8 mouse cellular contexts compared by ENCODE assay signal in the genomic region with DNA sequence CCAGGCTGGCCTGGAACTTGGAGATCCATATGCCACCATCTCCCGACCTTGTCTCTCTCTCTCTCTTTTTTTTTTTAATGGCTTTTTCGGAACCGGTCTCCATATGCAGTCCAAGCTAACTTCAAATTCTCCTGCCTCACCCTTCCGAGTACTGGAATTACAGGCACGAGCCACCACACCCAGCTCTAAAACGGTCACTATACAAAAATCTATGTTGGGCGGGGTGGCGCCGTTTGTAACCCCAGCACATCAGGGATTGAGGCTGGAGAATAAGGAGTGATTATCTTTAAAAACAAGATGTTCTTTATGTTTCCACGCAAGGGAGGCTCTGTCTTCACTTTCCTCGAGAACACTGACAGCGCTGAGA. TPM values are rescaled to one million over a fixed set of nuclear protein-coding genes. Genes with fewer than 3 reads are reported as not detected.
DNase-seq lines count a peak whose midpoint lies in the region; ATAC-seq lines count a peak whose summit lies in the region.

No protein-coding gene starts in this region.

- 5% methylated on average over 12 of the region's 12 CpGs for WGBS in forebrain, embryonic 12.5 days
- WGBS in liver, embryonic 11.5 days = 6% methylated on average over 12 of the region's 12 CpGs
- WGBS in stomach, embryonic 14.5 days = 4% methylated on average over 12 of the region's 12 CpGs

- peaks cover 19% of the 10 kb centered on the region for H3K27me3 ChIP-seq in megakaryocyte, embryonic 14.5 days (replicated peaks)
- no peaks in the 10 kb centered on the region for H3K27me3 ChIP-seq in forebrain, embryonic 12.5 days
- no peaks in the 10 kb centered on the region for H3K27me3 ChIP-seq in liver, embryonic 11.5 days (replicated peaks; ENCODE audit: control insufficient read depth, insufficient read depth, low read length)
- no peaks in the 10 kb centered on the region for H3K27me3 ChIP-seq in stomach, embryonic 14.5 days (ENCODE audit: control insufficient read depth, insufficient read depth, low read length)

- DNase-seq in liver, embryonic 11.5 days (ENCODE audit: low spot score) = no peak
- no peak for DNase-seq in spleen, adult 12 weeks (ENCODE audit: low spot score)
- DNase-seq in frontal cortex, adult 2 months (ENCODE audit: extremely low spot score in 1 of 2, low spot score in 1 of 2) = no peak
- DNase-seq in adrenal gland, adult 2 months = no peak

- H3K4me2 ChIP-seq in forebrain, embryonic 12.5 days = peak overlapping the region; percentile 62
- peak overlapping the region; percentile 69 for H3K4me2 ChIP-seq in liver, embryonic 11.5 days
- H3K4me2 ChIP-seq in stomach, embryonic 14.5 days (replicated peaks; ENCODE audit: low read depth, low read length) = peak overlapping the region; percentile 63

- peaks cover 75% of the 10 kb centered on the region for H3K4me1 ChIP-seq in megakaryocyte, embryonic 14.5 days
- peaks cover 26% of the 10 kb centered on the region for H3K4me1 ChIP-seq in forebrain, embryonic 12.5 days
- H3K4me1 ChIP-seq in liver, embryonic 11.5 days (replicated peaks; ENCODE audit: control insufficient read depth, insufficient read depth, low read length) = peaks cover 14% of the 10 kb centered on the region
- H3K4me1 ChIP-seq in stomach, embryonic 14.5 days (ENCODE audit: control insufficient read depth, insufficient read depth, low read length) = peaks cover 11% of the 10 kb centered on the region; the same call in 1 of the 2 replicates

- H3K4me3 ChIP-seq in megakaryocyte, embryonic 14.5 days (replicated peaks) = peak overlapping the region; percentile 96
- peak overlapping the region; percentile 52 for H3K4me3 ChIP-seq in forebrain, embryonic 12.5 days (replicated peaks)
- peak overlapping the region; percentile 76 for H3K4me3 ChIP-seq in liver, embryonic 11.5 days (ENCODE audit: low read depth, low read length)
- H3K4me3 ChIP-seq in stomach, embryonic 14.5 days (ENCODE audit: low read depth, low read length) = peak overlapping the region; percentile 72

- no peak for ATAC-seq in megakaryocyte, adult 5-6 weeks (ENCODE audit: poor library complexity, severe bottlenecking)
- ATAC-seq in forebrain, embryonic 12.5 days (ENCODE audit: low FRiP score) = peak; percentile 0; the same call in 1 of the 2 replicates
- ATAC-seq in liver, embryonic 11.5 days (replicated peaks; ENCODE audit: low FRiP score) = no peak
- no peak for ATAC-seq in stomach, embryonic 14.5 days (ENCODE audit: insufficient number of reproducible peaks, insufficient read depth, low FRiP score, low read depth)

- H3K9me3 ChIP-seq in megakaryocyte, embryonic 14.5 days = no peaks in the 10 kb centered on the region
- H3K9me3 ChIP-seq in forebrain, embryonic 12.5 days = no peaks in the 10 kb centered on the region
- no peaks in the 10 kb centered on the region for H3K9me3 ChIP-seq in liver, embryonic 11.5 days (ENCODE audit: control insufficient read depth, low read length)
- no peaks in the 10 kb centered on the region for H3K9me3 ChIP-seq in stomach, embryonic 14.5 days (ENCODE audit: control insufficient read depth, low read depth, low read length)

- H3K36me3 ChIP-seq in megakaryocyte, embryonic 14.5 days (replicated peaks; ENCODE audit: low read length) = peaks cover 35% of the 10 kb centered on the region
- peaks cover 21% of the 10 kb centered on the region for H3K36me3 ChIP-seq in forebrain, embryonic 12.5 days (replicated peaks)
- H3K36me3 ChIP-seq in liver, embryonic 11.5 days (ENCODE audit: control insufficient read depth, insufficient read depth, low read length) = peaks cover 9% of the 10 kb centered on the region
- H3K36me3 ChIP-seq in stomach, embryonic 14.5 days (ENCODE audit: control insufficient read depth, insufficient read depth, low read length) = peaks cover 12% of the 10 kb centered on the region

- H3K9ac ChIP-seq in forebrain, embryonic 12.5 days = peak overlapping the region; percentile 65
- peak overlapping the region; percentile 81 for H3K9ac ChIP-seq in liver, embryonic 11.5 days (ENCODE audit: low read depth, low read length)
- H3K9ac ChIP-seq in stomach, embryonic 14.5 days (replicated peaks; ENCODE audit: low read depth, low read length) = peak overlapping the region; percentile 52

- H3K27ac ChIP-seq in forebrain, embryonic 12.5 days = peak overlapping the region; percentile 91
- H3K27ac ChIP-seq in liver, embryonic 11.5 days (ENCODE audit: low read depth, low read length) = peak overlapping the region; percentile 83; the same call in 1 of the 2 replicates
- peak overlapping the region; percentile 94 for H3K27ac ChIP-seq in stomach, embryonic 14.5 days (ENCODE audit: low read length)

RNA-seq across cellular contexts. Expression of a gene that starts 0.3 kb away (rescaled TPM):
- 5.6 TPM in 1 of 2 replicates, not detected in the other for polyA plus RNA-seq in megakaryocyte, embryonic 14.5 days (2012; ENCODE audit: insufficient read depth, low replicate concordance)
- 88.5 and 114 TPM in 2 replicates for total RNA-seq in megakaryocyte, adult 5-6 weeks (2015)
- total RNA-seq in megakaryocyte, adult 5-6 weeks (2017) = 80.1 and 82.8 TPM in 2 replicates
- 56.2 and 60.5 TPM in 2 replicates for polyA plus RNA-seq in forebrain, embryonic 12.5 days (2016; fragmentation: Nextera tagmentation; extraction: Ambion mirVana)
- 40.9 and 45.4 TPM in 2 replicates for polyA plus RNA-seq in liver, embryonic 11.5 days (2014; fragmentation: Nextera tagmentation; extraction: Ambion mirVana)
- 65.3 and 67.1 TPM in 2 replicates for polyA plus RNA-seq in stomach, embryonic 14.5 days (2014; fragmentation: Nextera tagmentation; extraction: Ambion mirVana)
- 8.8 and 9.0 TPM in 2 replicates for polyA plus RNA-seq in frontal cortex, adult 2 months (2012; rRNA removed)
- 1 to 10 TPM; 3.3 to 4.8 TPM for total RNA-seq in adrenal gland, adult 2 months (2021)
- polyA plus RNA-seq in adrenal gland, adult 2 months (2012; rRNA removed) = 9.3 and 11.7 TPM in 2 replicates

RNA-seq across cellular contexts. Expression of a gene that starts 4.6 kb away (rescaled TPM):
- 153 and 168 TPM in 2 replicates for polyA plus RNA-seq in megakaryocyte, embryonic 14.5 days (2012; ENCODE audit: insufficient read depth, low replicate concordance)
- total RNA-seq in megakaryocyte, adult 5-6 weeks (2015) = 153 and 167 TPM in 2 replicates
- 64.0 and 78.1 TPM in 2 replicates for total RNA-seq in megakaryocyte, adult 5-6 weeks (2017)
- polyA plus RNA-seq in forebrain, embryonic 12.5 days (2016; fragmentation: Nextera tagmentation; extraction: Ambion mirVana) = 23.7 and 24.3 TPM in 2 replicates
- 22.0 and 23.1 TPM in 2 replicates for polyA plus RNA-seq in liver, embryonic 11.5 days (2014; fragmentation: Nextera tagmentation; extraction: Ambion mirVana)
- 18.8 and 20.1 TPM in 2 replicates for polyA plus RNA-seq in stomach, embryonic 14.5 days (2014; fragmentation: Nextera tagmentation; extraction: Ambion mirVana)
- 12.6 and 13.0 TPM in 2 replicates for polyA plus RNA-seq in frontal cortex, adult 2 months (2012; rRNA removed)
- total RNA-seq in adrenal gland, adult 2 months (2021) = 10 to 100 TPM; 27.3 to 42.6 TPM
- 37.3 and 45.3 TPM in 2 replicates for polyA plus RNA-seq in adrenal gland, adult 2 months (2012; rRNA removed)

RNA-seq across cellular contexts. Expression of a gene that starts 18.8 kb away (rescaled TPM):
- 23.2 and 32.1 TPM in 2 replicates for polyA plus RNA-seq in megakaryocyte, embryonic 14.5 days (2012; ENCODE audit: insufficient read depth, low replicate concordance)
- 87.6 and 118 TPM in 2 replicates for total RNA-seq in megakaryocyte, adult 5-6 weeks (2015)
- 65.9 and 72.8 TPM in 2 replicates for total RNA-seq in megakaryocyte, adult 5-6 weeks (2017)
- 48.0 and 54.8 TPM in 2 replicates for polyA plus RNA-seq in forebrain, embryonic 12.5 days (2016; fragmentation: Nextera tagmentation; extraction: Ambion mirVana)
- 69.1 and 70.4 TPM in 2 replicates for polyA plus RNA-seq in liver, embryonic 11.5 days (2014; fragmentation: Nextera tagmentation; extraction: Ambion mirVana)
- 34.0 and 38.0 TPM in 2 replicates for polyA plus RNA-seq in stomach, embryonic 14.5 days (2014; fragmentation: Nextera tagmentation; extraction: Ambion mirVana)
- 42.6 and 50.6 TPM in 2 replicates for polyA plus RNA-seq in frontal cortex, adult 2 months (2012; rRNA removed)
- total RNA-seq in adrenal gland, adult 2 months (2021) = 10 to 100 TPM; 40.5 to 46.2 TPM
- 42.6 and 46.1 TPM in 2 replicates for polyA plus RNA-seq in adrenal gland, adult 2 months (2012; rRNA removed)

RNA-seq across cellular contexts. Expression of a gene that starts 19.5 kb away (rescaled TPM):
- 1.2 and 2.3 TPM in 2 replicates for polyA plus RNA-seq in megakaryocyte, embryonic 14.5 days (2012; ENCODE audit: insufficient read depth, low replicate concordance)
- 37.6 and 62.8 TPM in 2 replicates for total RNA-seq in megakaryocyte, adult 5-6 weeks (2015)
- total RNA-seq in megakaryocyte, adult 5-6 weeks (2017) = 17.3 and 18.6 TPM in 2 replicates
- 22.3 and 26.1 TPM in 2 replicates for polyA plus RNA-seq in forebrain, embryonic 12.5 days (2016; fragmentation: Nextera tagmentation; extraction: Ambion mirVana)
- 19.6 and 23.3 TPM in 2 replicates for polyA plus RNA-seq in liver, embryonic 11.5 days (2014; fragmentation: Nextera tagmentation; extraction: Ambion mirVana)
- 18.7 and 19.2 TPM in 2 replicates for polyA plus RNA-seq in stomach, embryonic 14.5 days (2014; fragmentation: Nextera tagmentation; extraction: Ambion mirVana)
- polyA plus RNA-seq in frontal cortex, adult 2 months (2012; rRNA removed) = 9.9 and 11.0 TPM in 2 replicates
- total RNA-seq in adrenal gland, adult 2 months (2021) = 10 to 100 TPM; 15.4 to 20.8 TPM
- polyA plus RNA-seq in adrenal gland, adult 2 months (2012; rRNA removed) = 3.6 and 5.9 TPM in 2 replicates

RNA-seq across cellular contexts. Expression of a gene that starts 22.7 kb away (rescaled TPM):
- 96.5 and 217 TPM in 2 replicates for polyA plus RNA-seq in megakaryocyte, embryonic 14.5 days (2012; ENCODE audit: insufficient read depth, low replicate concordance)
- 649 TPM in 2 replicates for total RNA-seq in megakaryocyte, adult 5-6 weeks (2015)
- 751 and 811 TPM in 2 replicates for total RNA-seq in megakaryocyte, adult 5-6 weeks (2017)
- 1,541 and 1,619 TPM in 2 replicates for polyA plus RNA-seq in forebrain, embryonic 12.5 days (2016; fragmentation: Nextera tagmentation; extraction: Ambion mirVana)
- 843 and 854 TPM in 2 replicates for polyA plus RNA-seq in liver, embryonic 11.5 days (2014; fragmentation: Nextera tagmentation; extraction: Ambion mirVana)
- 932 and 983 TPM in 2 replicates for polyA plus RNA-seq in stomach, embryonic 14.5 days (2014; fragmentation: Nextera tagmentation; extraction: Ambion mirVana)
- 447 and 519 TPM in 2 replicates for polyA plus RNA-seq in frontal cortex, adult 2 months (2012; rRNA removed)
- 100 to 1,000 TPM; 152 to 198 TPM for total RNA-seq in adrenal gland, adult 2 months (2021)
- polyA plus RNA-seq in adrenal gland, adult 2 months (2012; rRNA removed) = 137 and 156 TPM in 2 replicates
